Mouse (Mus musculus) adrenal gland, adult 18-20 months (tissue): ENCODE results near the gene Dlgap4. TPM values are rescaled to one million over a fixed set of nuclear protein-coding genes. Genes with fewer than 3 reads are reported as not detected.
"Not testable (repeated sequence)": the region's sequence is repeated elsewhere in the genome, so short reads cannot be mapped to it uniquely, and the experiment has no call there.

ENCODE experiments used
- DNase-seq, 2 experiments: peaks; one replicate each; pipeline ENCODE4 v3.0.0; 2021 to 2022; ENCODE audit warnings: low spot score in 2 of 2
- total RNA-seq, 2 experiments: library from RNA; stranded (reverse); gene quantifications; 1 replicate in 1 of 2; 2 replicates in 1 of 2; pipeline ENCODE4 v1.2.3; 2021

The Dlgap4 gene
- total RNA-seq, 2 experiments from 2014 or later = 43.2 to 60.8 TPM

- DNase-seq = no peak
These were observed 173.7 kb downstream of the Dlgap4 start for GRCm38 (mm10) chr2:156787090-156787775.

GRCm38 (mm10) chr2:156787776-156788105, 174.2 kb downstream of the Dlgap4 start:
- DNase-seq = peak in 1 of 2 experiments; percentile 18

GRCm38 (mm10) chr2:156788836-156789235, 175.3 kb downstream of the Dlgap4 start:
- DNase-seq = peak in 1 of 2 experiments; percentile 7

- DNase-seq = no peak
These were observed 185.0 kb downstream of the Dlgap4 start for GRCm38 (mm10) chr2:156798516-156798915.

- DNase-seq = no peak
These were observed 187.5 kb downstream of the Dlgap4 start for GRCm38 (mm10) chr2:156801045-156801444.

- not testable (repeated sequence) for DNase-seq
These were observed 188.6 kb downstream of the Dlgap4 start for GRCm38 (mm10) chr2:156802116-156802515.

GRCm38 (mm10) chr2:156803698-156804372, 190.3 kb downstream of the Dlgap4 start:
- DNase-seq = no peak

GRCm38 (mm10) chr2:156804589-156804988, 191.1 kb downstream of the Dlgap4 start:
- DNase-seq = no peak

- no peak for DNase-seq
These were observed 193.4 kb downstream of the Dlgap4 start for GRCm38 (mm10) chr2:156806886-156807285.

- DNase-seq = peak; percentile 58 to 62
These were observed 196.1 kb downstream of the Dlgap4 start for GRCm38 (mm10) chr2:156809579-156809978.

GRCm38 (mm10) chr2:156810716-156811115, 197.2 kb downstream of the Dlgap4 start:
- no peak for DNase-seq

- no peak for DNase-seq
These were observed 198.1 kb downstream of the Dlgap4 start for GRCm38 (mm10) chr2:156811556-156811955.

Other genes starting within 250 kb of the Dlgap4 start
- 10 to 100 TPM; 67.0 to 75.9 TPM for gene Epb41l1, start 192.8 kb upstream of the Dlgap4 start, total RNA-seq
- 10 to 100 TPM; 34.8 to 34.9 TPM for gene Aar2, start 66.1 kb upstream of the Dlgap4 start, total RNA-seq
- 10 to 100 TPM; 52.0 to 58.6 TPM for gene Myl9, start 161.7 kb downstream of the Dlgap4 start, total RNA-seq
- gene Tgif2, start 226.3 kb downstream of the Dlgap4 start, total RNA-seq = 1 to 10 TPM; 2.0 to 2.1 TPM
- gene 4930518I15Rik, start 244.2 kb downstream of the Dlgap4 start, total RNA-seq = 1 to 10 TPM; 2.5 to 3.8 TPM
- gene Rab5if, start 249.4 kb downstream of the Dlgap4 start, total RNA-seq = 100 to 1,000 TPM; 223 to 330 TPM